Mouse (Mus musculus) megakaryocyte, embryonic 14.5 days (primary cell): ENCODE results near the gene Arhgap42.

Experiments
- FLI1 ChIP-seq: IDR thresholded peaks from 2 replicates; pipeline ENCODE4 v1.6.1; 2012; ENCODE audit warnings: low read length, inconsistent platforms, mixed read lengths
- GATA1 ChIP-seq: IDR thresholded peaks from 3 replicates; pipeline ENCODE4 v1.6.1; 2012; ENCODE audit warnings: mixed read lengths, low read length, inconsistent platforms, borderline replicate concordance

- no peak for TF ChIP-seq GATA1
- no peak for TF ChIP-seq FLI1
Measured at GRCm38 (mm10) chr9:9027904-9028303, 211.0 kb downstream of the Arhgap42 start.
